Mouse (Mus musculus) testis, postnatal 14 days (tissue): ENCODE results near the gene Tpm3.
"Not testable (repeated sequence)": the region's sequence is repeated elsewhere in the genome, so short reads cannot be mapped to it uniquely, and the experiment has no call there.

Source experiments
- DNase-seq: peaks from one replicate; pipeline ENCODE4 v3.0.0; 2021; ENCODE audit warnings: low spot score

Tpm3 gene

DNA sequence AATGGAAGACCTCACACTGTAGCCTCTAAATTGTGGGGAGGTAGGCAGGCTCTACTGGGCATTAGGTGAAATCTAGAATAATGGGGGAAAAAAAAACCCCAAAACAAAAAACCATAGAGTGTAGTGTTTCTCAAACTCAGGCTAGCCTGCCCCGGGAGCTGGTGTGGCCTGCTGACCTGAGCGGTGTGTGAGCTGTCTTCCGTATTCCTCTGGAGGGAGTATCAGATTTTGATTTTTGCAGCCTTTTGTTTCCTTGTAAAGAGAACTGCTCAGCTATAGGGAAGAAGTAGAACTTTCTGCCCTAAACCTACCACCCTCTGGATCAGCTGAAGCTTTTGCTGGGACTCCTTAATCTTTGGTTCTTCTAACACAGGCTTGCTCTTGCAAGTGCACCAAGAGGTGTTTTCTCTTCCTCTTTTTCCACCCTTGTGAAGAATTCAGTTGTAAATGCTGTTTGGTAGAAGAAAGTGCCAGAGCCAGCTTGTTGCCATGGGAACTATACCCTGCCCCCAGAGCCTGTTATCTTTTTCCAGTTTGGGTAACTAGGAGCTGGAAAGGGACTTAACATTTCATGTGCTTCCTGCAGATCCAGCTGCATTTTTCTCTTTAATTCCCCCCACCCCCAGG is 11.4 kb downstream of the Tpm3 start:
- DNase-seq, result no peak

DNA sequence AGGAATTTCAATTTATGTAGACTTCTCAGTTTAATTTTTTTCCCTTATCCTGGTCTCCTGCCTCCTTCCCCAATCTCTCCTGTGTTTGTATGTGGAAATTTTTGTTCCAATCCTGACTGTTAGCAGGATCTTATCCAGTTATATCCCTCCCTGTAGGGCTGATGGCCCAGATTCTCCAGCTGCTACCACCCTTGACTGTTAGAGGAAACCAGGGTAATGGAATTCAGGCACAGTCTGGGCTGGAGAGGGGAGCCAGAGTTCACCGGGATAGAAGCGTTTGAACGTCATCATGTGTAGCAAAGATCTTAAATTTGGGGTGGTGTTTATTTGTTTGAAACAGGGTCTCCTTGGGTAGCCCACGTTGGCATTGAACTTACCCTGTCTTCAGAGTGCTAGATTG is 12.3 kb downstream of the Tpm3 start:
- no peak for DNase-seq

DNA sequence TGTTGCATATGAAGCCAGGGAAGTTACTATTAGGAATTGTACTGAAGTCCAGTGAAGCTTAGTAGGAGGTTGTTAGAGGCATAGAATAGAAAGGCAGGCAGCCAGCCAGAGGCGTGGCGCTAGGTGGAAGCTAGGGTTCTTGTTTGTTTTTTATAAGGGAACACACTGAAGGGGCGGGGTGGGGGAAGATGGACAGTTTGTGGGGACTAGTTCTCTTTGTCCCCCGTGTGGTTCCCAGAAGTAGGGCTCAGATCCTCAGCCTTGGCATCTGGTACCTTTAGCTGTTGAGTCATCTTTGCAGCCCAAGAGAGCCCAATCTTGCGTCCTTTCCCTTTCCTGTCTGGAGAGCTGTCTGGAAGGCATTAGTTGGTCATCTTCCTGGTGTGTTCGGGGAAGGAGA is 12.8 kb downstream of the Tpm3 start:
- no peak for DNase-seq

DNA sequence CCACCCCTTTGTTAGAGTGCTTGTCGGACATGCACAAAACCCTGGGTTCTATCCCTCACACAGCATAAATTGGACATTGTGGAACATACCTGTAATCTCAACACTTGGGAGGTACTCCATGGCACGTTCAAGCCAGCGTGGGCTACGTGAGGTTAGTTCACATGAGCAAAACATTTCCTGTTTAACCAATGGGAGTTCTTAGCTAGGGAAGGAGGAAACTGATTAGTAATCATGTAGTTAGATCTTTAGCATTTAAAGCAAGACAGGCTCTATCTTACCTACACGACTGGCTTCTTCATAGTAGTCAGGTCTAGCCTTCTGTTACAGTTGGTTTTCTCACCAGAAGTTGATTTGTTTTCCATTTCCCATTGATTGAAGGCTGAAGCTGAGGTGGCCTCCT is 13.6 kb downstream of the Tpm3 start:
- no peak for DNase-seq

DNA sequence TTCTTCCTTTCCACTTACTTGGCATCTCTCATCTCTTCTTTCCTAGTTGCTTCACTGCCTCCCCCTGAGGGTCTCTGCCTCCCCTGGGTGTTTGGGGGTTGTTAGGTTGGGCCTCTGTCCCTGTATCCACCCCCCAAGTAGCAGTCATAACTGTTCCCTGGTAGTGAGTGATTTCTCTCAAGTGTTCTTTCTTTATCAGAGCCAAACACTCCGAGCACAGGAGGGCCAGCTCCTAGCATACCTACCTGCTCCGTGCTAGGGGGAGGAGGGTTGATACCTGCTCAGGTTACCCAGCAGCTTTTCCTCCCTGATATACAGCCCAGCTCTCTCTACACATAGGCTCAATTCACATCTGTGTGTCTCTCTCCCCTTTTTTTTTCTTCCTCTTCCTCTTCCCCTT is 16.2 kb downstream of the Tpm3 start:
- no peak for DNase-seq

DNA sequence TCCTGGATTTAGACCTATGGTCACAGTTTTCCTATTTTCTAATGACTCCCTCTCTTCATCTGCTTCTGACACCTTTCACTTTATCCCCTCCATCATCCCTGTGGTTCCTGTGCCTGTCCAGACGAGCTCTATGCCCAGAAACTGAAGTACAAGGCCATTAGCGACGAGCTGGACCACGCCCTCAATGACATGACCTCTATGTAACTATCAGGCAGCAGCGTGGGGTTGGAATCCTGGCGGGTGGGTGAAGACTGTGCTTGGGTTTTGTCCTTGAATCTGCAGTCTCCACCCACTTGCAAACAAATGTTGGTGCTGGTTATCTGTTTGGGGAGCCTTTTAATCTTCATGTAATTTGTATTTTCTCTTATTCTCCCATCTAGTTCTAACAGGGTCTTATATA is 18.4 kb downstream of the Tpm3 start:
- DNase-seq, result peak; percentile 49

DNA sequence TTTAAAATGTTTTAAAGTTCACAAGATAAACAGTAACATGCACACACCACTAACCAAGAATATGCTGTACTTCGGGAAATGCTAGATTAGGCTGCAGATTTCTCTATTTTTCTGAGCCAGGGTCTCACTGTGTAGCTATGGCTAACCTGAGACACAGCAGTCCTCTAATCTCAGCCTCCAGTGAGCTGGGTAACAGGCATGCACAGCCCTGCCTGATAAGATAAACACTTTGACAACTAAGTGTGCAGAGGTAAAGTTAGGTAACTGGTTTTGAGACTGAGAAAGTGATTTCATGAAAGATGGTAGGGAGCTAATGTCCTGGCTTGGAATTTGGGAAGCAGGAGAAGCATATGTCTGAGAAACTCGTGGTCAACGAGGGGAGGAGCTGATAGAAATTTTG is 22.0 kb downstream of the Tpm3 start:
- no peak for DNase-seq

DNA sequence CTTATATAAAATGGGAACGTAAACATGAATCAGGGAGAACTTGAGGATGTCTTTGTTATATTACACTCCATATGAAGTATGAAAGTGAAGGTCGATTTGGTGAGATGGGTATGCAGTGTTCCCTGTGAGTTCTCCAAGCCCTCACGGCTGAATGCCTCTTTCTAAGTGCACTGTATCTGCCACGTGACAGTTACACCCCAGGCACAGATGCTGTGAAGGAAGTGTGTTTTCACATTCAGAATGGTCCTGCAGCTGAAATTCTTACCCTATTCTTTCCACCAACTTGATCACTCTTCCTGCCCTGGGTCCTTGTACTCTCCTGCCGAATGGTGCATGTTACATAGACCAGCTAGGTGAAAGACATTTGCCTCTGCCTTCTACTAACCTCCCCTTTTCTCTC is 25.5 kb downstream of the Tpm3 start:
- DNase-seq, result no peak

DNA sequence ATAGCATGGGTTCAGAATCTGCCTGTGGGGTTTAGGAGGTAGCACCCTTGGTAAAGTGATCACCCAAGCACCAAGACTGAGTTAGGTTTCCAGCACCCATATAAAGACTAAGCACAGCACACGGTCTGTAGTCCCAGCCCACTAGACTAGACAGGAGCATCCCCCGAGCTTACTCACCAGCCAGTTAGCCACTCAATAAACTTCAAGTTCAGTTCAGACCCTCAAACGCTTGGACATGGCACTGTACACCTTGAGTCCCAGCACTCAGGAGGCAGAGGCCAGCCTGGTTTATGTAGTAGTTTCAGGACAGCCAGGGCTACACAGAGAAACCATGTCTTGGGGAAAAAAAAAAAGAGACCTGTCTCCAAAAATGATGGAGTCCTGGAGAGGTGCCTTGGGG is 28.6 kb downstream of the Tpm3 start:
- no peak for DNase-seq

DNA sequence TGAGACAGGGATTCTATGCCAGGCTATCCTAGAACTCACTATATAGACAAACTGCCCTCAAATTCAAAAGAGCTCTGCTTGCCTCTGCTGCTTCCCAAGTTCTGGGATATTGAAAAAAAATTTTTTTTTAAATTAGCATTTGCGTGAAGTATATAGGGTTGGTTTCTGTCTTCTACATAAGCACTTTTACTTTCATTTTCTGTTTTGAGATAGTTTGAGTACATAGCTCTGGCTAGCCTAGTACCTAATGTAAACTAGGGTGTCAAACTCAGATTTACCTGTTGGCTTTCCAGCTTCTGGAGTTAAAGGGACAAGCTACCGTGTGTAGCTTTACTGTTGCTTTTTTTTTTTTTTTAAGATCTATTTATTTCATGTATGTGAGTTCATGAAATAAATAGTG is 29.2 kb downstream of the Tpm3 start:
- DNase-seq, result no peak

DNA sequence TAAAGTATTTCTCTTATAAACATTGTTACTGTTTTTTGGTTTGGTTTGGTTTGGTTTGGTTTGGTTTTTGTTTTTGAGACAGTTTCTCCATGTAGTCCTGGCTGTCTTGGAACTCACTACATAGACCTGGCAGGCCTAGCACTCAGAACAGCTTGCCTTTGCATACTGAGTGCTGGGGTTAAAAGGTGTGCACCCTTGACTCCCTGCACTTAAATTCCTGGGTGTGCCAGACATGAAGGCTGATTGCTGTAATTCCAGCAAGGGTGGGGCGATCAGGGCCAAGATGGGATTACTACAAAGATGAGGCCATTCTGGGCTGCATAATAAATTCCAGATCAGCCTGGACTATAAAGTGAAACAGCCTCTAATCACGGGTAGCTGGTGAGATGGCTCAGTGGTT is 29.8 kb downstream of the Tpm3 start:
- no peak for DNase-seq

DNA sequence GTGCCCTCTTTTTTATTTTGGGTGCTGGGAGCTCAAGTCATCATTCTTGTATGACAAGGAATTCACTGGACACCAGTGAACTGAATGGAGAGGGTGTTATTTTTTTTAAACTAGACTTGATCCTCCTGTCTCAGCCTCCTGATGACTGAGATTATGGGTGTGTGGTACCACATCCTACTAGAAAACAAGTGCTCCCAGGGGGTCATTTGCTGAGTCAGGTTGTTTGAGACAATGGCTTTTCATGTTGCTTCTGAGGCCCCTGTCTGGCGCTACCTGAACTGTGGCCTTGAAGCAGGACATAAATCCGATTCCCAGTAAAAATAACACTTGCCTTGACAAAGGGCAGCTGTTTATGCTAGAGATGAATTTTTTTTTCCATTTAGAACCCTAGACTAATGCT is 30.7 kb downstream of the Tpm3 start:
- no peak for DNase-seq

DNA sequence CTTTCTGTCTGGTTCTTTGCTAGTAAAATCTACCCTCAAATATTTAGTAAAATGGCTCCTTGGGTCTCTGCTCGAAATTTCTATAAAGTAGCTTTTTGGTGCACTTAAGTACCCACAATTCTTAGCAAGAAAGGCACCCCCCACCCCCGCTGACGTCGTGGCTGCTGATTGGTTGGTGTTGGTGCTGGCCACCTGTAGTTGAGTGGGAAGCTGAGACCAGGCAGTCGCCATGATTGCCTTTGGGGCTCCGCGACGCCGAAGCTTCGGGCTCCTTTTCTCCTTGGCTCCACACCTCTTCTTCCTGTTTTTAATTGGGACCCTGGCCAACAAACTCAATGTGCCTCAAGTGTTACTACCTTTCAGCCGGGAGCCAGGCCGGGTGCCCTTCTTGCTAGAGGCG is 31.5 kb downstream of the Tpm3 start, which contains the start of gene Nup210l:
TSS of gene Nup210l (plus strand) at position 195 of the 400 bp plus-strand sequence.
- peak; percentile 81 for DNase-seq

DNA sequence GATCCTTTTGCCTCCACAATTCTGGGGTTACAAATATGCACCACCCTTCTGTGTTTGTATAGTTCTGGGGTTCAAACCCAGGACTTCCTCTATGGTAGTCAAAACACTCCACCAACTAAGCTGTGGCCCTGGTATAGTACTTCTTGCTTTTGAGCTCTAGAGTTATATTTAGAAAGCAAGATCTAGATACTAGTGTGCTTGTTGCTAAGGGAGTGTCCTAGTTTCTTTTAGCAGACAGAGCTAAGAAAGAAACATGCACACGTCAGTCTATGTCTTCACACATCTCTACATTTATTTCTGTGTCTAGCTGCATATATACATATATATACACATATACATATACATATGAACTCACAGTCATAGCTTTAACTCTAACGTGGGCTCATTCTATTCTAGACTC is 39.3 kb downstream of the Tpm3 start:
- no peak for DNase-seq

DNA sequence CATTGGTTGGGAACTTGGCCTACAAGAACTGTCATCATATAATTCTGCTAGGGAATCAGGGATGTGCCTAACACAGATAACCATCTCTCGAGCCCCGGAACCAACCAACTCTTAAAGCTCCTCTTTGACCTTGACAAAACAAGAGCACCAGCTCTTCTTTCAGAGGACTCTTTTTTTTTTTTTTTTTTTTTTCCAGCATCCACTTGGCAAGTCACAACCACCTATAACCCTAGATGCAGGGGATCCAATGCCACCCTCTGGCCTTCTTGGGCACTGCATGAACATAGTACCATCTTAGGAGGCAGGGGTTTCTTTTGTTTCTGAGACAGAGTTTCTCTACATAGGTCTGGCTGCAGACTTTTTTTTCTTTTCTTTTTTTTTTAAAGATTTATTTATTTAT is 41.9 kb downstream of the Tpm3 start:
- no peak for DNase-seq

DNA sequence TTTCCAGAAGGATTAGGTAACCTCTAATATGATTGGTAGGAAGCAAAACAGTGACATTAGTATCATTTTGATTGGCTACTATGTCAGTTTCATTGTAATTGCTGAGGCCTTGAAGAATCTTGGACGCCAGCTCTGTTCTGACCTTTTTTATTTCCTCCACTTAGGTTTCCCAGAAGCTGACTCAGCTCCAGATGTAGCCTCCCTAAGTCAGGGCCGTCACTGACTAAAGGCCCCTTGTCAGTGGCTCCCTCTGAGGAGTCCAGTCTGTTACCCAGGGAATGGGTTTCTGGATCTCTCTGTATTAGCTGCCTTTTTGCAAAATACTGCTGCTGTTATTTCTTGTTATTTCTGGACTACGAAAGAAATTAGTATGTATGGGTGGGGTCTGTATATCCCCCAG is 43.1 kb downstream of the Tpm3 start:
- no peak for DNase-seq

DNA sequence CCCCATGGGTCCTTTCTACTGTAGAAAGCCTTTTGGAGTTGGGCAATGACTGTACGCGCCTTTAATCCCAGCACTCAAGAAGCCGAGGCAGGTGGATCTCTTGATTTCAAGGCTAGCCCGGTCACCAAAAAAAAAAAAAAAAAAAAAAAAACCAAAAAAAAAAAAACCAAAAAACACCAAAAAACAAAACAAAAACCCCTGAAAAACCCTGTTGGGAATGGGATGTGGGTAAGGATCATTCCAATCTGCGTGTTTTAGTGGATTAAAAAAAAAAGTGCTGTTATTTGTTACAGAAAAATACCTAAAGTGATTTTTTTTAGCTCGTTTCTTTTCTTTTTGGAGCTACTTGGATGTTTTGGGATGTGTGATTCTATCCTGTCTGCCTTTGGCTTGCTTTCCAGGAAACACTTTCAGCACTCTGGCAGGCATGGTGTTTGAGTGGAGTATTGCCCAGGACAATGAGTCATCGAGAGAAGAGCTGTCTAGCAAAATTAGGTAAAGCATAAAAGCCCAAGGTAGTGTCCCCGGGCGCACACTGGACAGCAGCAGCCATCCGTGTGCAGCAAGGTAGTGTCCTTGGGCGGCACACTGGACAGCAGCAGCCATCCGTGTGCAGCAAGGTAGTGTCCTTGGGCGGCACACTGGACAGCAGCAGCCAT is 45.8 kb downstream of the Tpm3 start:
- DNase-seq, result no peak

DNA sequence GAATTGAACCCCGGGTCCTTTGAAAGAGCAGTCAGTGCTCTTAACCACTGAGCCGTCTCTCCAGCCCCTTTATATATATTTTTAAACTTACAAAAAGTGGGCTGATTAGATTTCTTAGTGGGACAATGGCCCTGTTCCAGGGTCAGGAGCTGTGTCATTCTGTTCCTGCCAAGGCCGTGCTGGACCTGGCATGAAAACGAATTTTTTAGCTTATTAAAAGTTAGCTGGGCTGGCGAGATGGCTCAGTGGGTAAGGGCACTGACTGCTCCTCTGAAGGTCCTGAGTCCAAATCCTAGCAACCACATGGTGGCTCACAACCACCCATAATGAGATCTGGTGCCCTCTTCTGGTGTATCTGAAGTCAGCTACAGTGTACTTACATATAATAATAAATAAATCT is 49.6 kb downstream of the Tpm3 start:
- not testable (repeated sequence) for DNase-seq

DNA sequence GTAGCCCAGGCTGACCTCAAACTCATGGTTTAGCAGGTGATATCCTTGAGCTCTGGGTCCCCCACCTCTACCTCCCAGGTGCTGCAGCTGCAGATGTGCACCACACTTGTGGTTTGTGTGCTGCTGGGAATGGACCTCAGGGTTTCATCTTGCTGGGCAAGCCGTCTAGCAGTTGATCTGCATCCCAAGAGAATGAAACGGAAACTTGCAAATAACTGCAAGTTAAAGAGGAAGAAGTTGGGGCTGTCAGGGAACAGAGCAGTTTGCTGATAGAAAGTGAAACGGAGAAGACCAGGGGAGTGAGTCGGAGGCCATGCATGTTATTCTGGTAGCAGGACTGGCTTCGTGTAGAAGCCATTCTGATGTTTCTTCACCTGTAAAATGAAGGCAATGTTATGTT is 53.3 kb downstream of the Tpm3 start:
- no peak for DNase-seq

DNA sequence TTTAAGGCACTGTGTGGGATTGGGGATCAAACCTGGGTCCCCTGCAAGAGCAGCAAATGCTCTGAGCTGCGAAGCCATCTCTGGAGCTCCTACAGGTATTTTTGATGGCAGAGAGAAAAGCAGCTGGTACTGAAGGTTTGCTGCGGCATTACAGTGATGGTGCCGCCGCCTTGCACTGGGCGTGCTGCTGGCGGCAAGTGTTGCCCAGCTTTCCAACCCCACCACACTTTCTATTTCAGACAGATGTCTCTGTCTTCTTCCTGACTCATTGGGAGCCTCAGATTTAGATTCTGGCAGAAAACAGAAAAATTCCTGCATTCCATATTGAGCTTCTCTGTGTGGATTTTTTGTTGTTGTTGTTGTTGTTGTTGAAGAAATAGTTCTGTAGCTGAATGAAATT is 55.4 kb downstream of the Tpm3 start:
- DNase-seq, result no peak

DNA sequence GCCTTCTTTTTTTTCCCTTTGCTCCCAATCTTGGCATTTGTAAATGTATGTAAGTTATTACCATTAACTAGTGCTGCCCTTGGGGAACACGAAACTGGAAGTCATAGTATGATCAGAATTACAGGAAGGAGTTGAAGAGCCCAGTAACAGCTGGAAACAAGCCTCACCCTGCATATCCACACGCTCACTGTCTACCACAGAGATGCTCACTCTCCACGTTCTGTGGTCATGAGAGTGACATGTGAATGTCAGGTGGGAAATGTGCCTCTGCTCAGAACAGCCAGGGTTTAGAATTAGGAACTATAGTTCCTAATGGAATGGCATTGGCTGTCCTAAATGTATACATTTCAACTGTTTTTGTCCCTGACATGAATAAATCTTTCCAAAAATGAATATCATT is 60.3 kb downstream of the Tpm3 start:
- DNase-seq, result no peak

DNA sequence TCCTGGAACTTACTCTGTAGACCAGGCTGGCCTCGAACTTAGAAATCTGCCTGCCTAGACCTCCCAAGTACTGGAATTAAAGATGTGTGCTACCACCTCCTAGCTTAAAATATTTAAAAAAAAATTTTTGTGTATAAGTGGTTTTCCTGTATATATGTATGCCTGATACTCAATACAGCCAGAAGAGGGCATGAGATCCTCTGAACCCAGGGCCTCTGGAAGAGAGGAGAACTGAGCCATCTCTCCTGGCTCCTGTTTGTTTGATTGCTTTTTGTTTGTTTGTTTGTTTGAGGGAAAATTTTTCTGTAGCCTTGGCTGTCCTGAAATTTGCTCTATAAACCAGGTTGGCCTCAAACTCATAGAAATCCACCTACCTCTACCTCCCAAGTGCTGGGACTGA is 60.9 kb downstream of the Tpm3 start:
- no peak for DNase-seq

DNA sequence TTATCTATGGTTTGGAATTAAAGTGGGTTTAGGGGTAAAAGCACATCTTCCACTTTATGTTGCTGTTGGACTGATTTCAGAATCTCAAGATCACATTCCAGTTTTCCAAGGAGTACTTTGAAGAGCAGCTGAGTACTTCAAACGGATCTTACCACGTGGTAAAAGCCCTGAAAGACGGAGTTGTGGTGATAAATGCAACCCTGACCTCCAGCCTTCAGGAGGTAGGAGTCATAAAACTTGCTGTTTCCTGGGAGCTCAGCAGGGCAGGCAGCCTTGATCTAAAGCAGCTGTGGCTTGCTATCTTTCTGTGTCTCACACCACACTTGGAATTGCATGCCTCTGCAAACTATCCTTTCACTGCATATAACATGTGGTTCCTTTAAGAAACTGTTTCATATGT is 62.0 kb downstream of the Tpm3 start:
- DNase-seq, result no peak

DNA sequence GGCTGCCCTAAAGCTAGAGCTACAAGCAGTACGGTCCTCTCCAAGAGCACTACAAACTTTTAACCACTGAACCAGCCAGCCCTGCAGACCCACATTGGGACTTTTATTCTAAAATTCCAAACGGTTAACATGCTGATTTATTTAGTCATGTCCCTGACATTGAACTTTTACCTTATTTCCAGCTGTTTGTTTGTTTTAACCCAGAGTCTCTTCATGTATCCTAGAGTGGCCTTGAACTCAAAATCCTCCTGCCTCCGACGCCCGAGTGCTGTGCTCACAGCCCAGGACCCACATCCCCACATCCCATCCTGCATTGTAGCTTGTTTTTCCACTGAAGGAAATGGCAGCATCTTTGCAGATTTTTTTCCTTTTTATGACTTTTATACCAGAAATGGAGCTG is 62.5 kb downstream of the Tpm3 start:
- no peak for DNase-seq
